Mouse (Mus musculus): Measurements from ENCODE around the gene Hdac4. TPM values are rescaled to one million over a fixed set of nuclear protein-coding genes. Genes with fewer than 3 reads are reported as not detected.

Hdac4 gene
- polyA plus RNA-seq, 1 experiment = 13.3 TPM

GRCm38 (mm10) chr1:92124497-92125201, 70.8 kb downstream of the Hdac4 start:
- no peak overlapping the region for H3K27ac ChIP-seq (ENCODE audit: insufficient read depth, low read length)
- no peak for TF ChIP-seq POLR2A (IDR thresholded peaks at IDR 0.05; ENCODE audit: low read depth, low read length)
- TF ChIP-seq CTCF (IDR thresholded peaks at IDR 0.05; ENCODE audit: extremely low read depth, insufficient read depth, insufficient read length, insufficient replicate concordance) = no peak
- peaks cover 3% of the 10 kb centered on the region; the same call in 1 of the 2 replicates for H3K4me1 ChIP-seq (ENCODE audit: control insufficient read depth, insufficient read depth, insufficient read length)
- no peak overlapping the region for H3K4me3 ChIP-seq (ENCODE audit: extremely low read depth, insufficient read depth, insufficient read length)
- no peak for DNase-seq (ENCODE audit: low read depth in 1 of 2, low spot score in 2 of 2)
- no peaks in the 10 kb centered on the region for H3K27me3 ChIP-seq (ENCODE audit: control insufficient read depth, insufficient read depth, low read length)
- H3K36me3 ChIP-seq (ENCODE audit: control insufficient read depth, insufficient read depth, low read length) = no peaks in the 10 kb centered on the region
- WGBS = 84% methylated on average over 3 of the region's 3 CpGs

- Histone ChIP-seq H3K36me3 (ENCODE audit: control insufficient read depth, insufficient read depth, low read length) (no peaks in the 10 kb centered on the region), H3K27ac (ENCODE audit: insufficient read depth, low read length) (no peak overlapping the region; the same call in 1 of the 2 replicates), H3K4me3 (ENCODE audit: extremely low read depth, insufficient read depth, insufficient read length) (no peak overlapping the region), H3K27me3 (ENCODE audit: control insufficient read depth, insufficient read depth, low read length) (no peaks in the 10 kb centered on the region), H3K4me1 (ENCODE audit: control insufficient read depth, insufficient read depth, insufficient read length) (no peaks in the 10 kb centered on the region)
- 81% methylated on average over 5 of the region's 5 CpGs for WGBS
- no peak for TF ChIP-seq POLR2A (IDR thresholded peaks at IDR 0.05; ENCODE audit: low read depth, low read length)
- no peak for TF ChIP-seq CTCF (IDR thresholded peaks at IDR 0.05; ENCODE audit: extremely low read depth, insufficient read depth, insufficient read length, insufficient replicate concordance)
- DNase-seq (ENCODE audit: low read depth in 1 of 2, low spot score in 2 of 2) = no peak
Observed at GRCm38 (mm10) chr1:92119303-92119702, 76.2 kb downstream of the Hdac4 start.

DNA sequence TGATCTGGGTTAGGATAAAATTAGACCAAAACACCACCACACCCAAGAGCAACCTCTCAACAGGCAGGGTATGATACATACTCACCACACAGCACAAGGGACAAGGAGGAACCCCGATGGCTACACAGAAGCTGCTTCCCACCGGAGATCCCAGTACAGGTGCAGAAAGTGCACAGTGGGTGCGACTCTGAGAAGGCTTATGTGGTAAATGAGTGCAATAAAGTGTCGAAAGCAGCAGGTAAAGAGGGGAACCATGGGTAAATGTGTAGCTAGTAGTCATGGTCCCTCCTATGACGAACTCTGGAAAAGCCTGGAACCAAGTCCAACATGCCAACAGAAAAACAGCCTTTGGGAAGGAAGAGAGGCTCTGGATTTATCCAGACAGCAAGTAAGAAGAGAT, 77.9 kb downstream of the Hdac4 start:
- no peaks in the 10 kb centered on the region for H3K27me3 ChIP-seq (ENCODE audit: control insufficient read depth, insufficient read depth, low read length)
- TF ChIP-seq CTCF (IDR thresholded peaks at IDR 0.05; ENCODE audit: extremely low read depth, insufficient read depth, insufficient read length, insufficient replicate concordance) (no peak), POLR2A (IDR thresholded peaks at IDR 0.05; ENCODE audit: low read depth, low read length) (no peak)
- no peak overlapping the region for H3K4me3 ChIP-seq (ENCODE audit: extremely low read depth, insufficient read depth, insufficient read length)
- no peak overlapping the region for H3K27ac ChIP-seq (ENCODE audit: insufficient read depth, low read length)
- WGBS = 91% methylated on average over 5 of the region's 5 CpGs
- DNase-seq (ENCODE audit: low read depth in 1 of 2, low spot score in 2 of 2) = no peak
- no peaks in the 10 kb centered on the region for H3K4me1 ChIP-seq (ENCODE audit: control insufficient read depth, insufficient read depth, insufficient read length)
- H3K36me3 ChIP-seq (ENCODE audit: control insufficient read depth, insufficient read depth, low read length) = no peaks in the 10 kb centered on the region

DNA sequence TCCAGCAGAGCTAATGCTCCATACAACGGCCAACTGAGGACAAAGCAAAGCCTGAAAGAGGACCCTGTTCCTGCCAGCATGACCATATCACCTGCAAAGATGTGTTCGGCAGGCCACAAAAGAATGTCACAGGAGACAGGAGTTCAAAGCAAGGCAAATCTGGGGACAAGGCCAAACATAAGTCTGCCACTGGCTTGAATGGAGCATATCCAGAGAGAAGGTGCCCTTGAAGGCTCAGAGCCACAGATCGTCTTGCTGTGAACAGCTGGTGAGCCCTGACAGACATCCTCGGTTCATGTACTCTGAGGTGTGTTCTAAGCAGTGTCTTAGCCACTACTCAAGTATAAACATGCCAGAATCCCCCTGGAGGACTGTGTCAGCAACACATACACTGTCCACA, 79.3 kb downstream of the Hdac4 start:
- no peak overlapping the region for H3K4me3 ChIP-seq (ENCODE audit: extremely low read depth, insufficient read depth, insufficient read length)
- WGBS = 91% methylated on average over 4 of the region's 4 CpGs

GRCm38 (mm10) chr1:92114091-92114490, 81.4 kb downstream of the Hdac4 start:
- H3K27ac ChIP-seq (ENCODE audit: insufficient read depth, low read length) = no peak overlapping the region

More for the DNA sequence above, 79.3 kb downstream of the Hdac4 start:
- H3K36me3 ChIP-seq (ENCODE audit: control insufficient read depth, insufficient read depth, low read length) = no peaks in the 10 kb centered on the region
- no peaks in the 10 kb centered on the region for H3K27me3 ChIP-seq (ENCODE audit: control insufficient read depth, insufficient read depth, low read length)
- H3K27ac ChIP-seq (ENCODE audit: insufficient read depth, low read length) = no peak overlapping the region
- DNase-seq (ENCODE audit: low read depth in 1 of 2, low spot score in 2 of 2) = no peak
- TF ChIP-seq CTCF (IDR thresholded peaks at IDR 0.05; ENCODE audit: extremely low read depth, insufficient read depth, insufficient read length, insufficient replicate concordance) = no peak
- TF ChIP-seq POLR2A (IDR thresholded peaks at IDR 0.05; ENCODE audit: low read depth, low read length) = no peak
- no peaks in the 10 kb centered on the region for H3K4me1 ChIP-seq (ENCODE audit: control insufficient read depth, insufficient read depth, insufficient read length)

DNA sequence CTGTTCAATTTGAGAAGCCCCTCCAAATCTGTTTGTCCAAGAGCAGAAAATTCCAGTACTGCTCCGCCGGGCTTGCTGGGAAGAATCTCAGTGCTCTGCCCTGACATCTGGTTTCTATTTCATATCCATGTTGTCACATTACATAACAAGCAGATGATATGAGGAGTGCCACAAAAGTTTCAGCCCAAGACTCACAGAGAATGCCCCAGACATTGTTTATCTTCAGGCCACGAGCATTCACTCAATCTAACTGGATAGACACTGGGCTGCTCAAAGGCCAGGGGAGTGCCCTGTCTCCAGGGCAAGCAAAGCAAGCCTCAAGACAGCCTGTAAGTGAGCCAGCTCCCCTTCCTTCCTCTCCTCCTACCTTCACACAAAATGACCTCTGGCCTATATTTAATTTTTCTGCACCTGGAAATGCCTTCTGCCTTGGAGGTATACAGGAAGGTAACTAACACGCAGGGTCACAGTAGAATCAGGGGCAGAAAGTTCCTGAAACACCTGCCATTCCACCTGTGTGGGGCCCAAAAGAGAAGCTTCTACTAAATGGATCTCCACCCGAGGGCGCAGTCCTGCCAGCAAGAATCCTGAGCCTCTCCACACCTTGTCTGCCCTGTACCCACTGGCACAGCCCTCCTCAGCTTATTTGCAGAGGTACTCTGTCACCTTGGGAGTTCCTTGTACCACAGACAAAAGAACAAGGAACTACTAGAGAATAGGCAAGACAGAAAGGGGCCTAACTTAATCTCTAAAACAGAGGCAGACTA, 82.1 kb downstream of the Hdac4 start:
- H3K27me3 ChIP-seq (ENCODE audit: control insufficient read depth, insufficient read depth, low read length) = no peaks in the 10 kb centered on the region

More at GRCm38 (mm10) chr1:92114091-92114490, 81.4 kb downstream of the Hdac4 start:
- peaks cover 3% of the 10 kb centered on the region; the same call in 1 of the 2 replicates for H3K4me1 ChIP-seq (ENCODE audit: control insufficient read depth, insufficient read depth, insufficient read length)
- no peak for DNase-seq (ENCODE audit: low read depth in 1 of 2, low spot score in 2 of 2)
- H3K4me3 ChIP-seq (ENCODE audit: extremely low read depth, insufficient read depth, insufficient read length) = no peak overlapping the region
- WGBS = 93% methylated on average over 3 of the region's 3 CpGs
- H3K27me3 ChIP-seq (ENCODE audit: control insufficient read depth, insufficient read depth, low read length) = no peaks in the 10 kb centered on the region
- TF ChIP-seq CTCF (IDR thresholded peaks at IDR 0.05; ENCODE audit: extremely low read depth, insufficient read depth, insufficient read length, insufficient replicate concordance) = no peak
- no peak for TF ChIP-seq POLR2A (IDR thresholded peaks at IDR 0.05; ENCODE audit: low read depth, low read length)
- H3K36me3 ChIP-seq (ENCODE audit: control insufficient read depth, insufficient read depth, low read length) = no peaks in the 10 kb centered on the region

More for the DNA sequence above, 82.1 kb downstream of the Hdac4 start:
- no peak for DNase-seq (ENCODE audit: low read depth in 1 of 2, low spot score in 2 of 2)
- WGBS = 84% methylated on average over 6 of the region's 6 CpGs
- TF ChIP-seq CTCF (IDR thresholded peaks at IDR 0.05; ENCODE audit: extremely low read depth, insufficient read depth, insufficient read length, insufficient replicate concordance) = no peak
- no peak for TF ChIP-seq POLR2A (IDR thresholded peaks at IDR 0.05; ENCODE audit: low read depth, low read length)
- Histone ChIP-seq H3K27ac (ENCODE audit: insufficient read depth, low read length) (no peak overlapping the region), H3K36me3 (ENCODE audit: control insufficient read depth, insufficient read depth, low read length) (no peaks in the 10 kb centered on the region), H3K4me3 (ENCODE audit: extremely low read depth, insufficient read depth, insufficient read length) (no peak overlapping the region), H3K4me1 (ENCODE audit: control insufficient read depth, insufficient read depth, insufficient read length) (peaks cover 3% of the 10 kb centered on the region; the same call in 1 of the 2 replicates)
